Mouse (Mus musculus) splenic B cell, adult 2 months (primary cell): ENCODE data around the gene Mlip.
A peak's percentile ranks its signal among the peaks of the same experiment; 100 is the strongest.
"Not testable (repeated sequence)": the region's sequence is repeated elsewhere in the genome, so short reads cannot be mapped to it uniquely, and the experiment has no call there.

ENCODE experiments used
- DNase-seq: peaks from one replicate; pipeline ENCODE4 v3.0.0-alpha.2; 2011; ENCODE audit warnings: low read depth, low spot score
- H3K27me3 ChIP-seq: 2 replicates; pipeline ENCODE4 v1.6.1; 2012; ENCODE audit warnings: mild to moderate bottlenecking, low read length, moderate library complexity, mixed read lengths; ENCODE audit not compliant: control insufficient read depth, poor library complexity, insufficient read depth, severe bottlenecking
- H3K36me3 ChIP-seq: 2 replicates; pipeline ENCODE4 v1.6.1; 2012; ENCODE audit warnings: mild to moderate bottlenecking, low read length, moderate library complexity, mixed read lengths; ENCODE audit not compliant: control insufficient read depth, poor library complexity, insufficient read depth, severe bottlenecking

Mlip gene

DNA sequence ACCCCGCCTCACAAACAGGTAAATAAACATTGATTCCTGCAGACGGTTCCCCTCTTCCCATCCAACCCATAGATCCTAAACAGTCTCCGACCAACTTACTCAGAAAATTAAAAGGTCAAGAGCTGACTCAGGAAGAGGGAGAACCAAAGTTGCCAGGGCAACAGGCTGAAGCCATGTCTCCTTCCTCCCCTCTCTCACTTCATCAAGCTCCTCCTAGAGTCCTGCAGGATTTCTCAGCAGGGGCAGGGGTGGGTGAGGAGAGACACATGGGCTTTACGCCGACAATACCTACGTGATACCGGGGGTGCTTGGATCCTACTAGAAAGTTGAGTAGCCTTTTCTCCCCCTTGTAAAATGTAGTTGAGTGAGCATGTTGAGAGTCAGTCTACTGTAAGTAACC, 23.8 kb upstream of the Mlip start:
- no peak for DNase-seq
- H3K36me3 ChIP-seq: no peaks in the 10 kb centered on the region
- no peaks in the 10 kb centered on the region for H3K27me3 ChIP-seq

DNA sequence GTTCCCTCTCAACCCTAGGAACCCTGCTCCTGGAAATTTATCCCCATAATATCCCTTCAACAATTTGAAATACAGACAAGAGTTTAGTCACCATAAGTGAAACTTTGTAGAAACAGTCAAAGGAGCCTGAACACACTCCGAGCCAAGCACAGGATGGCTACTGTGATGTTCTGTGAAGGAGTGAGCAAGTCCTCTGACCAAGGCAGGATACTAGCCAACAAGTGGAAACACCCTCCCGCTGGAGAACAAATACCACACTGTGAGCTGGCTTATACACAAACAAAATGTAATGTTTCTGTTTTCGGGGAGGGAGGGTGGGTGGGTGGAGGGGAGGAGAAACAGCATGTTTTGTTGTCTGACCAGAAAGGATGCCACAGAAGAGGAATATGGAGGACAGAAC, 17.9 kb upstream of the Mlip start:
- DNase-seq: no peak
- Histone ChIP-seq H3K27me3 (no peaks in the 10 kb centered on the region), H3K36me3 (no peaks in the 10 kb centered on the region)

DNA sequence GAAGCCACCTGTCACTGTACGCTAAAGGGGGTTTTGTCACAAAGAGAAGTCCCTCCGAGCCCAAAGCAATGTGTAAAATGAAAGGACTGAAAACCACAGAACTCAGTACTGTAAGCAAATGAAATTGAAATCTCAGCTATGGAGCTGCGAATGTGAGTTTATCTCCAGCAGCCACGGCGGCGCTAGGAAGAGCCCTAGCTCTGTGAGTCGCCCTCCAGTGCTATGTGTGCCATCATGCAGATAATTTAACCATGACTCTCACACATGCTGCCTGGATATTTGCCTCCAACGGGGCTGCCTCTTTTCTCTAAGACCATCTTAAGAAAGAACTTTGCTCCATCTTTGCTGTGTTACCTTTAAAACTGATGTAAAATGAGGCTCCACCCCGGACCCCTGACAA, 16.5 kb upstream of the Mlip start:
- DNase-seq: no peak
- Histone ChIP-seq H3K27me3 (no peaks in the 10 kb centered on the region), H3K36me3 (no peaks in the 10 kb centered on the region)

DNA sequence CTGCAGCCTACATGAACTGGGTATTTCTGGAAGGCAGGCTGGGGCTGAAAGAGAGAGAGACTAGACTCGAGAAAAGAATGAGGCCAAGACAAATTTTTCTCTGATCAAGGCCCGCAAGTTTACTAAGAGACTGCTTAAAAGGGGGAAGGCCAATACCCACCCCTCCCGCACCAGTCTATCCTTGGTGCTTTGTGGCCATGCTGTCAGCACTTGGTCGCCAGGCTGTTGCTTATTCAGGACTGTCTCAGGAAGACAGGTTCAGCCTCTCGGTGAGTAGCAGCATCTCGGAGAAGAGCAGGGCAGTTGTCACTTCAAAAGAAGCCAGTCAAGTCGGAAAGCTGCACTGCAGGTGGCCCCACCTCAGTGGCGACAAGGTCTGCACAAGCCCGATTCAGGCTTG, 11.9 kb upstream of the Mlip start:
- H3K27me3 ChIP-seq, DNase-seq: not testable (repeated sequence)

DNA sequence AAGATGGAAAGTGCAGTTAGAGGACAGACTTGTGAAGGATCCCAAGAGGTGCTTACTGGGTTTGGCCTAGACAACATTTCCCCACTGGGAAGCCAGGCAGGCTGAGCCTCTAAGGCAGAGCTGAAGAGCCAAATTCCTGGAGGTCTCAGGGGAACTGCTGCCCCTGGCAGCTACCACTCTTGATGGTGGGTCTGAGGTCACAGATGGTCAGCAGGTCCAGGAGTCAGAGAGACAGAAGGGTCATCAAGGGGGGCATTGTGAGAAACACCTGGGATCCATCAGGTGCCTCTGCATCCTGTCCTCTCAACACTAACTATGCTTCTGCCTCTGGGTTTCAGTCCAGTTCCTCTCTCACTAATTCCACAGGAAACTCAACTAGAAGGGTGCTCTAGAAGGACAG, 10.1 kb upstream of the Mlip start:
- Histone ChIP-seq H3K27me3 (no peaks in the 10 kb centered on the region), H3K36me3 (no peaks in the 10 kb centered on the region)
- no peak for DNase-seq

More for the DNA sequence above, 11.9 kb upstream of the Mlip start:
- H3K36me3 ChIP-seq: not testable (repeated sequence)

DNA sequence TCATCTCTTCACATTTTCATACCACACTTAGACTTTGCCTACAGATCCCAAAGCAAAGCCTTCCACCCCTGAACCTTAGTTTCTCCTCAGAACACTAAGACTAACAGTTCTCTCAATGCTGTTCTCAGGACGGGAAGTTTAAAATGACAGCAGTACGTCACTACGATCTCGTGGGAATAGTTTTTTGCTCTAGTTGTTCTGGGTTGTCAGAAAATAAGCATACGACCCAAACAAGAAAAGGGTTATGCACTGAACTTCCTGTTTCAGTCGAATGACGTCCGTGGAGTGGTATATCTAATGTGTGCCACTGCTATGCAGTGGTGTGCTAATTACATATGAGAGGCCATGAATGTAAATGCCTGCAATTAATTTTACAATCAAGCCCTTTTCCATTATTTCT, 7.9 kb upstream of the Mlip start:
- peak; percentile 81 for DNase-seq
- Histone ChIP-seq H3K36me3 (no peaks in the 10 kb centered on the region), H3K27me3 (no peaks in the 10 kb centered on the region)

DNA sequence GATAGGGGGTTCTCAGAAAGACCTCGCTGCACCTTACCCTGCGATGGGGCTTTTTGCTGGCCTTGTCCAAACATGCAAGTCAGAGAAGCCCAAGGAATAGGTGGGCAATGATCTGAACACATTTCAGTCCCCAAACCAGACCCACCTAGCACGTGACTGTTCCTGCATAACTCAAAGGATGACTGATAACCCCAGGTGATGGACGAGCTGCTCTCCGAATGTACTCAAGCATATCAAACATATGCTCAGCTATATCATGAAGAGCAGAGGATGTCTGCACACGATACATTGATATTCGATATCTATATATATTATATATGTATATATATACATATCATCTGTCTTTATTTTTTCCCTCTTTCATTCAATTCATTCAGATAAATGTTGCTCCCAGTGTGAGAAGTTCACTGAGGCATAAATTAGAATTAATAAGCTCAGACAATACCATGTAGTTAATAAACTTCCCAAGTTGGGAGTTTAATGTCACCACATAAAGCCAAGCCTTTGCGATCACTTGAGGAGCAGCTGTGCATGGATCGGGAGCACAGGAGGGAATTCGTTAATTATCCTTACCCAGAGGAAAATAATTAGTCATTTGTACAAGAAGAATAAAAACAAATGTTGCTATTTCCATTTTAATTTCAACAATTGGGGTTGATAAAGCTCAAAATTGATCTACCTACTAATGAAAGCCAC, 6.7 kb upstream of the Mlip start:
- DNase-seq: no peak
- Histone ChIP-seq H3K36me3 (no peaks in the 10 kb centered on the region), H3K27me3 (no peaks in the 10 kb centered on the region)

DNA sequence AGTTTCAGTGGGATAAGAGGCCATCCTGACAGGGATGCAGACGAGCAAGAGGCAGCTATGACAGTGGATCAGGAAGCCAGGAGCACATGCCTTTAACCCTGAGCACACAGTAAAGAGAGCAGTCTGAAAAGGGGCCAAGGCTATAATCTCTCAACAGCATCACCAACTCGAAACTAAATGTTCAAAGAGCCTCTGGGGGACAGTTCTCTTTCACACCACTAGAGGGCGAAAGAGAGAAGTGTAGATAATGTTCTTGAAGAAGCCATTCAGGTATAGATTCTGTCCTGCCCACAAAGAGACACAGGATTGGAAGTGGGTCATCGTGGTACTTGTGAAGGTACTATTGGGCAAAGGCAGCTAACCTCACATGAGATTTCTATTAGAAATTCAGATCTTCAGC, 1.2 kb upstream of the Mlip start:
- no peaks in the 10 kb centered on the region for H3K36me3 ChIP-seq
- no peaks in the 10 kb centered on the region for H3K27me3 ChIP-seq
- DNase-seq: peak; percentile 24

DNA sequence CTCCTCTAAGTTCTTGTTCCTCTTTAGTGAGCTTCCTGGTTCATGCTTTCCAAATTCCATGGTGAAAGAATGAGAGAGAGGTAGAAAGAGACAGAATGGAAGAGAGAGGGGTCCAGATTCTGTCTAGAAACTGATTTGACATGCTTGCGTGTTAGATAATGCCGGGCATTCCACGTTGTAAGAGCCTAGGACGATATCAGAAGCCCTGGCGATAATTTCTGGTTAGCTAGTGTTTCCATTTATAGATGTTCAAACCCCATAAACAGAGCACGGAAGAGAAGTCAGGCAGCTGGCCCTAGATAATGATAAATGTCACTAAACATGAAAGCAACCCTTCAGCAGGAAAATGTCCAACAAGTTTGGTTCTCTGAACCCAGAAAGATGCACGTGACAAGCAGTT, 5.1 kb downstream of the Mlip start:
- no peaks in the 10 kb centered on the region for H3K36me3 ChIP-seq
- no peak for DNase-seq
- H3K27me3 ChIP-seq: no peaks in the 10 kb centered on the region

DNA sequence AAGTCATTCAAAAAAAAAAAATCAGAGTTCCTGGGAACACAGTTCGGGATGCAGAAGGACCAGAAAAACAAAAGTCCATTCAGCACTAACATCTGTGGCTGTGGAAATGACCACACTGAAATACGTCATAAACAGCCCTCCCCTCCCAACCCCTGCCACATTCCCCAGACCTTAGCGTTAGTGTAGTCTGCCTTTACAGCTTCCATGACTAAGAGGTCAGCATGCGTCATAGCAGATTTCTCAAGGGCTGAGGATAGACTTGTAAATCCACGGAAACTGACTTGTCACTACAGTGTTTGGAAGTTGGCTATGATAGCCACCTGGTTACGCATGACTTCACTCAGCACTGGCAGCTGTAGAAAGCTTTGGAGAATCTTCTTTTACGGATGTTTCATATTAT, 8.5 kb downstream of the Mlip start:
- DNase-seq: no peak
- H3K27me3 ChIP-seq: no peaks in the 10 kb centered on the region
- no peaks in the 10 kb centered on the region for H3K36me3 ChIP-seq

DNA sequence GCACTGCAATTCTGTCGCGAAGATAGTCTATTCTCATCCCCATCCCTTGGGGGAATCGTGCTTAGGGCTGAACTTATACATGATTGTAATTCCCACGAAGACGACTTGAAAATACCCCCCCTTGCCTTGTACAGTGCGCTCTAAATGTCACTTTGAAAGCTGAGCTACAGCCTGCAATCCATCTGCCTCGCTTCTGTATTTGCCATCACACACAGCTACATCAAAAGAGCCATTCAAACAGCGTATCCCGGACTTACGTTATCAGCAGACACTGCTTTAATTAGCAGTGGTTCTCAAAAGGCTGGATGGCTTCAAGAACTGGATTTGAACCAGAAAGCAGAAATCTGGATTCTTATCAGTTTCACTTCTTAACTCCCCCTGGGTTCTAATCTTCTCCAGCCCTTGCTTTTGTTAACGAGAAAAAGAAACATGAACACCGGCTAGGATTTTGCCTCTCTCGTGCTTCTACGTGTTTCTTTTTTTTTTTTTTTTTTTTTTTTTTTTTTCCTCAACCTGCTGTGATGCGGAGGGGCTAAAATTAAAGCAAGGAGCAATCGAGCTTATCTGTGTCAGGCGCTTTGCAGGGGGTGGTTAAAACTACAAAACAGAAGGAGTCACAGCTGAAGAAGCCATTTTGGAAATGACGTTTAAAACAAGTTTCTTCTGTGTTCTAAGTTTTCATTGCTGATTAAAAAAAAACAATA, 12.5 kb downstream of the Mlip start:
- no peak for DNase-seq
- no peaks in the 10 kb centered on the region for H3K27me3 ChIP-seq
- no peaks in the 10 kb centered on the region for H3K36me3 ChIP-seq

DNA sequence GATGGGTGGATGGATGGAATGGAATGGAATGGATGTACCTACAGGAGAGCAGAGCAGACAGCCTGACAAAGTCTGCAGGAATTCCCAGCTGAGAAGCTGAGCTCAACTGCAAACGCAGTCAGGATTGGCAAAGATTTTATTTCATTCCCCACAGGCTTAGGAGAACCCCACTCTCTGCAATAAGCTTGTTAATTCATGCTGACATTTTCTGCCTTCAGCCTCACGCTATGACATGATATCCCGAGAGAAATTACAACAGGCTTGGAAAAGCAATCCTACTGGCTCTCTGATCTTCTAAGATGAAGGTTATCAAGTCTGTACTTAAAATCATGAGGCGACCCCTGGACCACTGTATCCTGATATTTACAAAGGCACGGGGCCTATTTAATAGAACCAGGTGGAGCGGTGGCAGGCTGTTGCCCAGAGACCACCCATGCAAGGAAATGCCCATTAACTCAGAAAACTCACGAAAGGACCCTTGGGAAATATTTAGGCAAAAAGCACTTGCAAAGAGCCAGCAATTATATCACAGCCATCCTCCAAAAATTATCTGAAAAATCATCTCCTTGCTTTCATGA, 13.1 kb downstream of the Mlip start:
- Histone ChIP-seq H3K27me3 (no peaks in the 10 kb centered on the region), H3K36me3 (no peaks in the 10 kb centered on the region)
- DNase-seq: no peak

DNA sequence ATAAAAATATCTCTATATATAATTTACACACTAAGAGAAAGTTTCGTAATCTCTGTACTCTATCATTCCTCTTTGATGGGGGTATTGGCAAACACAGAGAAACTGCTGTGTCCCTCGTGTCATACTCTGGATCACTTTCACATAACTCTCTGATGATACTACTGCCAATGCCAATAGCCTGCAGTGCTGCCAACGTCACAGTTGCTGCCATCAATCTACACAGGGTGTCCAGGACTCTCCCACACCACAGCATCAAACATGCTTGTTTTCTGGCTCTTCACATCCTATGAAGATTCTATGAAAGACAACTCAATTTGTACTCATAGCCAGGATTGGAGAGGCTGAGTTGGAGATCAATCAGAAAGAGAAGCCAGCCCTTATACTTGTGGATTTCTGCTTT, 17.4 kb downstream of the Mlip start:
- no peaks in the 10 kb centered on the region for H3K36me3 ChIP-seq
- H3K27me3 ChIP-seq: no peaks in the 10 kb centered on the region
- no peak for DNase-seq

DNA sequence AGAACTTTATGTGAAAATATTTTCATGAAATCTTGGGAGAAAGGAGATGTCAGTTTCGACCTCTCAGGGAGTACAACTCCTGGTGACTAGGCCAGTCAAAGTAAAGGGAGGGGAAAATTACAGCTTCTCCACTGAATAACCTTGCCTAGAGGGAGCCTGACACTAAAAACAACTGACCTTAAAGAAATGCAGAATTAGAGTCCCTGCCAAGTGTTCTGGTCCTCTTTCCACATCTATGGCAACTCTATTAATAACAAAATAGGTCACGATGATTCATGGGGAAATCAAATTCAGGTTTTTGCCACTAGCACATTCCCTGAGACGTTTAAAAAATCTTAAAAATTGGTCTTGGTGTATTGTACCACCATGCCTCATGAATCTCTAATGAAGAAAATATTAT, 34.4 kb downstream of the Mlip start:
- DNase-seq: no peak
- Histone ChIP-seq H3K36me3 (no peaks in the 10 kb centered on the region), H3K27me3 (no peaks in the 10 kb centered on the region)

DNA sequence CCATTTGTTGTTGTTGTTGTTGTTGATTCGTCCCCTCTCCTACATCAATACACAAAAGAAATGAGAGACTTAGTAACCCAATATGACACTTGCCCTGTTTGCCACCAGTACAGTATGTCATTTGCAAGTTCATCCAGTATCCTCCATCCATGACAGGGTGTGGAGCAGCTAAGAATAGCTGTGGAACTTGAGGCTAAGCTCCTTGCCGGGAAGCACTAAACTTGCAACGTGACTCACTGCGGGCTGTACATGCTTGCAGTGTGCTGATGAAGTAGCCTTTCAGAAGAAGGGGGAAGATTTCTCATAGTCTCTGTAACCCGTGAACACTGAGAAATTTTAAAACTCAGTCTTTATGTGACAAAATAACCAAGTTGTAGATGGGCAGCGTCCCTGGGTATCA, 42.2 kb downstream of the Mlip start:
- DNase-seq: no peak
- Histone ChIP-seq H3K27me3 (no peaks in the 10 kb centered on the region), H3K36me3 (no peaks in the 10 kb centered on the region)
